Mouse (Mus musculus): Measurements from ENCODE around the gene Bmt2. TPM values are rescaled to one million over a fixed set of nuclear protein-coding genes. Genes with fewer than 3 reads are reported as not detected.

Bmt2 gene
- polyA plus RNA-seq, 1 experiment from 2014 or later, result 17.1 TPM

DNA sequence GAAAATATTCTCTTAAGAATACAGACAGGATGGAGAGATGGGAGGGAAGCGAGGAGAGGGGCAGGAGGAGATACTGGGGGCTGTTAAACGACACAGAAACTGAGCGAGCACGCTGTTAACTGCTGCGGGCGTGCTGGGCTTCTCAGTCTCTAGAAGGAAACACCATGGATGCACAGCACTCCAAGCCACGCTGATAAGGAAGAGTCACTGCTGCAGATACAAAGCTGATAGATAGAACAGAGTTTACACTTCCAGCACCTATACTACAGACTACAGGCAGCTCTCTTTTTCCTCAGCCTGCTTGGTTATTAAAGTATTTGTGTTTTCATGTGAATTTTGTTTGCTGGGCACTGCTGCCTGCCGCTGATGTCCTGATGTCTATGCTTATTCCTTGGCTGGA, 91.6 kb downstream of the Bmt2 start:
- H3K4me2 ChIP-seq, result no peak overlapping the region
- no peak for ATAC-seq (ENCODE audit: insufficient number of reproducible peaks, low FRiP score, low TSS enrichment, low read depth)
- WGBS, result 60% methylated on average over 8 of the region's 8 CpGs

DNA sequence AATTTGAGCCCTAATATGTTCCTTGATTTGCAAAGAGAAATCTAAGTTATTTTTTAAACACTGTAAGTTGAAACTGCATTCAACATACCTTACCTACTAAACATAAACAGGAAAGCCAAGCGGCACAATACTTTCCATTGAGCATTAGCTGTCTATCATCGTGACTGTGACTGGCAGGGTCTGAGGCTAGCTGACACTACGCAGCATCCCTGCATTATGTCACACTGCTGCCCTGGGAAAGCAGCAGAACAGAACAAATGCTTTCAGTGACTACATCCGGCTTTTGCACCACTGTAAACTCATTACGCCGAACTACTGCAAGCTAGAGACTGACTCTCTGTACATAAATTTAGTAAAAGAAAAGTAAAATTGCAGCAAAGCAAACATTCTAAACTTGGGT, 93.0 kb downstream of the Bmt2 start:
- no peaks in the 10 kb centered on the region for H3K9me3 ChIP-seq
- no peak overlapping the region for H3K9ac ChIP-seq
- no peak overlapping the region for H3K4me3 ChIP-seq
- no peak for ATAC-seq (ENCODE audit: insufficient number of reproducible peaks, low FRiP score, low TSS enrichment, low read depth)
- H3K36me3 ChIP-seq, result peaks cover 14% of the 10 kb centered on the region
- H3K27ac ChIP-seq, result no peak overlapping the region
- no peaks in the 10 kb centered on the region for H3K4me1 ChIP-seq
- H3K27me3 ChIP-seq, result no peaks in the 10 kb centered on the region
- H3K4me2 ChIP-seq, result no peak overlapping the region
- 84% methylated on average over 6 of the region's 6 CpGs for WGBS

More for the DNA sequence above, 91.6 kb downstream of the Bmt2 start:
- H3K9me3 ChIP-seq, result no peaks in the 10 kb centered on the region
- no peak overlapping the region for H3K27ac ChIP-seq
- no peak overlapping the region for H3K4me3 ChIP-seq
- no peaks in the 10 kb centered on the region for H3K4me1 ChIP-seq
- no peaks in the 10 kb centered on the region for H3K27me3 ChIP-seq
- H3K36me3 ChIP-seq, result peaks cover 18% of the 10 kb centered on the region
- H3K9ac ChIP-seq, result no peak overlapping the region

DNA sequence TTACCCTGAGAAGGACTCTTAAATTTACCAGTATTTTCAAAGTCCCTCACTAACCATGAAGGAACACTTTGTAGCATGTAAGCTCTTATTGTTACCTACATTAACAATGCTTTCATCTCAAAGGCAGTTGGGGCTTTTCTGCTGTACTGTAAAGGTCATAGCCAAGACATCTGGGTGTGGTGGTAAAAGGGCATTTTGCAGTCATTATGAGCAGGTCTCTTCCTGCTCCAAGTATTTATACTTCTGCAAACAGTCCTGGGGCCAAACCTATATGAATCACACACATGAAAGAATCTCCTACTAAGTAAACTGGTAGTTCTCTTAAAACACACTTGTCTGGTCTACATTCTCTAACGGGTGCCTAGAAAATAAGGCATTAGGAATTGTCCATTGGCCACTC, 95.7 kb downstream of the Bmt2 start:
- H3K4me2 ChIP-seq, result no peak overlapping the region
- no peak for ATAC-seq (ENCODE audit: insufficient number of reproducible peaks, low FRiP score, low TSS enrichment, low read depth)
- no peak overlapping the region for H3K4me3 ChIP-seq
- no peaks in the 10 kb centered on the region for H3K9me3 ChIP-seq
- H3K4me1 ChIP-seq, result no peaks in the 10 kb centered on the region
- 88% methylated on average over 1 of the region's 1 CpGs for WGBS
- H3K27ac ChIP-seq, result no peak overlapping the region
- no peaks in the 10 kb centered on the region for H3K27me3 ChIP-seq
- H3K9ac ChIP-seq, result no peak overlapping the region
- peaks cover 30% of the 10 kb centered on the region for H3K36me3 ChIP-seq

Other genes with a start within 250 kb of the Bmt2 start
- gene Tmem168, start 69.9 kb downstream of the Bmt2 start, polyA plus RNA-seq (2015; fragmentation: Nextera tagmentation; extraction: Ambion mirVana), result 37.2 and 42.6 TPM in 2 replicates
- gene Gpr85, start 162.0 kb upstream of the Bmt2 start, polyA plus RNA-seq (2015; fragmentation: Nextera tagmentation; extraction: Ambion mirVana), result 4.0 and 6.2 TPM in 2 replicates
- 130 and 146 TPM in 2 replicates for gene 2610001J05Rik, start 193.6 kb upstream of the Bmt2 start, polyA plus RNA-seq (2015; fragmentation: Nextera tagmentation; extraction: Ambion mirVana)

Data from limb, embryonic 15.5 days (tissue).